Mouse (Mus musculus): ENCODE measurements around the gene Mad1l1.
A peak's percentile ranks its signal among the peaks of the same experiment; 100 is the strongest.

Gene Mad1l1

GRCm38 (mm10) chr5:140178058-140178690 is 143.2 kb downstream of the Mad1l1 start:
- DNase-seq (ENCODE audit: low spot score in 2 of 2): no peak

DNA sequence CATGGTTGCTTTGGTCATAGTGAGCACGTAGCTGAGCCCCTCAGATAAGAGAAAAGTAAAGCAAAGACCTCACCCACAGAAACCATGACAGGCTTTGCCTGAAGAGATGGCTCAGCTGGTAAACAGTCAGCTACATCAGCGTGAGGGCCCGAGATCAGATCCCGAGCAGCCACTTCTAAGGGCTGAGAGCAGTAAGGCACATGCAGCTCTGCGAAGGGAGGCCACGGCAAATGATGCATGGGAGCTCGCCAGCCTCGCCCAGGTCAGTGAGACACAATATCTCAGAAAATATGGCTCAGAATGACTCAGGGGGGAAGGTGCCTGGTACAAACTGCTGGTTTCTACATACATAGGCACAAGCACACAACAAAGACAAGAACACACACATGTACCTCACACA is 143.8 kb downstream of the Mad1l1 start:
- no peak for DNase-seq (ENCODE audit: low spot score in 2 of 2)

DNA sequence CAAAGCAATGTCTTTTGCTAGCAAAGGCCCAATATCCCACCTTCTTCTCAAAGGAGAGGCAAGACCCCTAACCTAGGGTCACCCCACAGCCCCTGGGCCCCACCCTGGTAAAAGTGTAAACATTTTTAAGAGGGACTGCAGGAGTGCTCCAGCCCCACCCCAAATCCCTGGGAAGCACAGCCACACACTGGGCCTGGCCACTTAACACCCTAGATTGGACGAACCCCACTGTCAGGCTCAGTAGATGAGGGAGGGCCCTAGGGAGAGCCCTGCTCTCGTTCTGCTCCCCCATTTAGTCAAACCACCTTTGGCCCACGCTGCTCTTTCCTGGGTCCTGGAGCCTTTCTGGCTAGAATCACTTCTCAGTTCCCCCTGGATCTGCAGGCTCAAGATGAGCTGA is 145.0 kb downstream of the Mad1l1 start:
- DNase-seq (ENCODE audit: low spot score in 2 of 2): no peak

- DNase-seq (ENCODE audit: low spot score in 2 of 2): no peak
These were observed 146.4 kb downstream of the Mad1l1 start for GRCm38 (mm10) chr5:140174814-140175490.

DNA sequence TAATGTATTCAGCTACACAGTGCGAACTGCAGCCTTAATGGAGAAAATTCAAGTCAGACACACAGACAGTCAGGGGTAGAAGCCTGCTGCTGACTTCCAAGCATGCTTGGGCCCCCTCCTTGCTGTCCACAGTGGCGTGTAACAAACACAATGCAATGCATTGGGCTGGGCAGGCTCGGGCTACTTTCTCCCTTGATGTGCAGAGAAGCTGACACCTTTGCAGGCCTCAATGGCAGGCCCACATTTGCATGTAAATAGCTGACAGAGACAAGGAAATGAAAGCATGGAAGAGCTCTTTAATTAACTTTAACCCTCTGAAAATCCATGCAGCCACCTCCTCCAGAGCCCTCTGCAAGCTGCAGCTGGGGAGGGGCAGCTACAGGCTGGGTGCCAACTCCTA is 147.3 kb downstream of the Mad1l1 start:
- no peak for DNase-seq (ENCODE audit: low spot score in 2 of 2)

GRCm38 (mm10) chr5:140173181-140173580 is 148.2 kb downstream of the Mad1l1 start:
- no peak for DNase-seq (ENCODE audit: low spot score in 2 of 2)

DNA sequence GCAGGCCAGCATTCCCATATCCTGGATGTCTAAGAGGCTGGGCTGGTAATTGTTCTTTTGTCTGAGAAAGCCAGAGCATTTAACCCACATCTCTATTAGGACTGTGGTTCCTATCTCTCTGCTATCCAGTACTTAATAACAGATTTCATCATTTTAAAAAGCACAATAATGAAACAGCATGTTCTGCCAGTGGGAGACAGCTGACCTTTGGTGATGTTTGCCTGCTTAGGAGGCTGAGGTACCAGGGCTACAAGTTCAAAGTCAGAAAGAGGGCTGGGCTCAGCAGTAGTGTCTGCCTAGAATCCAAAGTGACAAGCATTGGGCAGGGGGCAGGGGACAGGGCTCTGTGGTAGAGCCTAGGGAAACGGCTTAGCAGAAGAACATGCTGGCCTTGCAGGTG is 149.6 kb downstream of the Mad1l1 start:
- no peak for DNase-seq (ENCODE audit: low spot score in 2 of 2)

DNA sequence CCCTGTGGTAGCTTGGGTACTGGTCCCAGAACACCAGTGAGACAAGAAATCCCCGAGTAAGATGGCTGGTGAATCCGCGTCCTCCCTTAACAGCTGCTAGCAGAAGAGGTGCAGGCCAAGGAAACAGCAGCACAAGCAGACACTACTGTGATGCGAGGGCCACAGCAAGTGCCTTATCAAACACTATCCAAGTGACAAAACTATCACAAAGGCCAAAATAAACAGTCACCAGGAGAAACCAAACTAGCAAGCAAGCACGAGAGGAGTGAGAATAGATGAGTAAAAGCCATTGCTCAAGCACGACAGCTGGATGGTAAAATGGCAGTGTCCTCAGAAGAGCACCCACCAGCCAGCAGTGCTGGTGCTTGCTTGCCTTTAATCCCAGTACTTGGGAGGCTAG is 153.8 kb downstream of the Mad1l1 start:
- no peak for DNase-seq (ENCODE audit: low spot score in 2 of 2)

GRCm38 (mm10) chr5:140167080-140167479 is 154.3 kb downstream of the Mad1l1 start:
- DNase-seq (ENCODE audit: low spot score in 2 of 2): no peak

DNA sequence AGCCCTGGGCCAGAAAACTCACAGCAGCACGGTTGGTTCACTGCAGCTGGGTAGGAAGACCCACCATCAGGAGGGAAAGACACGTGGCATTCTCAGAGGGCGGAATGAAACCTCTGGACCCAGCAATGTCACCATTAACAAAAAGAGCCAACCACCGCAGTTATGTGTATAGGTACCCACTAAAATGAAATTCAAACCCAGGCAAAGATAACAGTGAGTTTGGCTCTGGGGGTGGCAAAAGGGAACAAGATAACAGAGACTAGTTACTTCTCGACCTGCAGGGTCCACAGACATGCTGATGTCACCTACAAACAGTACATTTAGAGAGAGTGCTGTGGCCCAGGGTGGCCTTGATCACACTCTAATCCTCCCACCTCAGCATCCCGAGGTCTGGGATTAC is 157.4 kb downstream of the Mad1l1 start:
- no peak for DNase-seq (ENCODE audit: low spot score in 2 of 2)

DNA sequence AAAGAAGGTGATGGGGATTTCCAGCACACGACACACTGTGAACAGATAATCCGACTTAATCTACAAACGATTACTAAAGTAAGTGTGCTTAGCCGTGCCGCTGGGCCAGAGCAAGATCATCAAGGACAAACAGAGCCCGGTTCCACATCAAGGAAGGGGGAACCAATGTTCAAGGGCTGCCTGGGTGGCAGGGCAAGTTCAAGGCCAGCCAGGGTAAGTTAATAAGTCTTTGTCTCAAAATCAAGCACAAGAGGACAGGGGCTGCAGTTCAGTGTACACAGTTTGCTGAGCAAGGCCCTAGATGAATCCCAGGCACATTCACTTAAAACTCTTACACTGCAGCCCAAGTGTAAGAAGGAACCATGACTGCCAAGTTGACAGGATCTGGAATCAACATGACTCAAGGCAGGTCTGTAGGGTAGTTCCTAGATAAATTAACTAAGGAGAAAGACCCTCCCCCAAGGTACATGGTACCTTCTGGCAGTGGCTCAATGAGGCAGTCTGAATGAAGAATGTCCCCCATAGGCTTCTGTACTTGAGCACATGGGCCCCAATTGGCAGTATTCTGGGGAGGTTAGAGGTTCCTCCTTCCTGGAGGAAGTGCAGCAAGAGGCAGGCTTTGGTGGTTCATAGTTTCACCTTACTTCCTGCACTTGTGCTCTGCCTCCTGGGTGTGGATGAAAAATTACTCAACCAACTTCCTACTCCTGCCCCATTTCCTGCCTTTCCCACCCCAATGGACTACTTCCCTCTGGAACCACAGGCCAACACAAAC is 159.1 kb downstream of the Mad1l1 start:
- no peak for DNase-seq (ENCODE audit: low spot score in 2 of 2)

- DNase-seq (ENCODE audit: low spot score in 2 of 2): no peak
These were observed 162.3 kb downstream of the Mad1l1 start for GRCm38 (mm10) chr5:140159007-140159406.

DNA sequence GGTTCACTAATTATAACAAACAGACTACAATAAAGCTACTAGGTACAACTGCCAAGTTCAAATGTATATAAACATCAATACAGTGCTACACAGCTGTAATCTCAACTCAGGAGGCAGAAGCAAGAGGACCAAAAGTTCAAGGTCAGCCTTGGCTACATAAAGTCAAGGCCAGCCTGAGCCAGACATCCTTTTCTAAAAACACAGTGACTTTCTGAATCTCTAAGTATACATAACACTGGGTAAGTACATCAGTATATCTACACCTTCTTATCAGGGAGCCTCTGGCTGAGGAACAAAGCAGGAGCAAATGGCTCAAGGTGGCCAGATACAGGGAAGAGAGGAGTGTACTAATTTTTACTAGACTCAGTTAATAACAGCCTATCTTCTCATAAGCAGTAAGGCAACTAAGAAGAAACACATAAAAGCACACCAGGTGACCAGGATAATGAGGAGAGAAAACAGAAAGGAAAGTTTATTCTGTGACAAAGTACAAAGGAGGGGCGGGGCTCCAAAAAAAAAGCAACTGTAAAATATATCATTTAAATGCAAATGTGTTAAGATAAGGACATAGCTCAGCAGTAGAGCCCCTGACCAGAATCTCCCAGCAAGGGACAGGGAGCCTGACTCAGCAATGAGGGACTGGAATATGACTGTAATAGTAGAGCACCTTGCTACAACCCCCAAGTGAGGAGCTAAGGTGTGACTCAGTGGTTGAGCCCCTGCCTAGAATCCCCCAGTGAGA is 163.3 kb downstream of the Mad1l1 start:
- DNase-seq (ENCODE audit: low spot score in 2 of 2): no peak

DNA sequence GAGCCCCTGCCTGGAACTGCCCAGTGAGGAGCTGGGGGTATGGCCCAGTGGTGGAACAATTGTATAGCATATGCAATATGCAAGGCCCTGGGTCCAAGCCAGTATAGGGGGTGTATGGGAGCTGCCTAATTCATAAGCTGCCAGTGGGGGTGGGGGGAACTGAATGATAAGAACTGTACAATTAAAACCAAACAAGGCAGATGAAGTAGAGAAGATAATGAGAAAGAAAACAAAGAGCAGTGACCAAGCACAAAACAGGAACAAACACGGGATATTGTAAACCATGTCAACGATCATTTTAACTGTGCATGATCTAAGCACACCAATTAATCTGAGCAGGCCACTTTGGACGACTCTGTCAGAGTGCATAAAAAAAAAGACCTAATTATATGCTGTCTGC is 167.2 kb downstream of the Mad1l1 start:
- DNase-seq (ENCODE audit: low spot score in 2 of 2): no peak

GRCm38 (mm10) chr5:140151871-140152270 is 169.5 kb downstream of the Mad1l1 start:
- no peak for DNase-seq (ENCODE audit: low spot score in 2 of 2)

DNA sequence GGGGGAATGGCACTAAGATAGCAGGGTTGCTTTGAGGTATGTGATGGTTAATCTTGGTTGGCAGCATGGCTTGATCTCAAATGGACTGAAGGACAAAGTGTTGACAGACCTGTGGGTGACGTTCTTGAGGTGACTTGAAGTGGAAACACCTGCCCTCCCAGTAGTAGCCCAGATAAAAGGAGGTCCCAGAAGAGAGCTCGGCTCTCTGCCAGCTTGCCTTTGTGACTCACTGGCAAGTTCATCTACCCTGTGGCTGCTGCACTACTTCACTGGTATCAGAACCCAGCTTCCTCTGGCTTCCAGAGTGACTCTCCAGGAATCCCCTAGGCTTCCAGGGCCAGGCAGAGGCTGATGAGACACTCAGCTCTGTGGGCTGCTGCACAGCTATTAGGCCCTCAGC is 170.2 kb downstream of the Mad1l1 start:
- no peak for DNase-seq (ENCODE audit: low spot score in 2 of 2)

- no peak for DNase-seq (ENCODE audit: low spot score in 2 of 2)
These were observed 170.7 kb downstream of the Mad1l1 start for GRCm38 (mm10) chr5:140150694-140151093.

- no peak for DNase-seq (ENCODE audit: low spot score in 2 of 2)
These were observed 171.2 kb downstream of the Mad1l1 start for GRCm38 (mm10) chr5:140150136-140150535.

DNA sequence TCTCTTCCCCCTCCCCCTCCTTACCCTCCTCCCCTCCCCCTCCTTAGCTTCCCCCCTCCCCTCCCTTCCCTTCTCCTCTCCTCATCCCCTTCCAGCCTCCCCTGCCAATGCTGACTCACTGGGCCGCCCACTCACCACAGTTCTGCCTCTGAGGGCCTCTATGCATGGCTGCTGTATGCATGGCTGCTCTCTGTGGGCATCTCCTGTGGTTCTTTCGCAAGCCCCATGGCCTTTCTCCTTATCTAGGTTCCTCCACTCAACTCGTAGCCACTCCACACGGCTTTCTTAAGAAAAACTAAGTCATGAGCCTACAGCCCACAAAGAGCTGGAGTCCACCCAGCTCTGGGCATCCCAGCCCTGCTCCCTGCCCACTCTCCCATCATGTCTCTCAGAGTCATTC is 172.1 kb downstream of the Mad1l1 start:
- peak; percentile 27 to 44 for DNase-seq (ENCODE audit: low spot score in 2 of 2)

GRCm38 (mm10) chr5:140143541-140143940 is 177.8 kb downstream of the Mad1l1 start:
- no peak for DNase-seq (ENCODE audit: low spot score in 2 of 2)

GRCm38 (mm10) chr5:140141336-140141735 is 180.0 kb downstream of the Mad1l1 start:
- no peak for DNase-seq (ENCODE audit: low spot score in 2 of 2)

DNA sequence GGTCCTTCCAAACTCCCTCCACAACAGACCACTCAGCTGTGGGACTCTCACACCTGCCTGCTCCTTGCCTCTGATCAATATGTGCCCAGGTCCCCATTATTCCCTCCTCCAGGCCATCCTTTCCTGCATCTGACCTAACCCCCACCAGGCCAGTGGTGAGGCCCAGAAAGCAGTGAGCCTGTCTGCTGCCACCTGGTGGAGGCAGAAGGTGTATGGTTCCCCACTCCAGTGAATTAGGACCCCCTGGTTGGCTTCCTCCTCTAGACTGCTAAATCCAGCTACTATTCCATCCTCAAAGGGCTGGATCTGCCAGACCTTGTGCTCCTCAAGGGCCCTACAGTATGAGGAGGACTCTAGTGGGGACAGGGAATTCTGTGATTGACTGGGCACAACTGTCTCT is 181.1 kb downstream of the Mad1l1 start:
- no peak for DNase-seq (ENCODE audit: low spot score in 2 of 2)

Measured in right cerebral cortex, postnatal 36 days (tissue).